Mouse (Mus musculus) liver, adult 2 months (tissue): ENCODE data around the gene Nit2. TPM values are rescaled to one million over a fixed set of nuclear protein-coding genes. Genes with fewer than 3 reads are reported as not detected.
A peak's percentile ranks its signal among the peaks of the same experiment; 100 is the strongest.

ENCODE experiments used
- DNase-seq: peaks from one replicate; pipeline ENCODE4 v3.0.0-alpha.2; 2011; ENCODE audit warnings: low read depth, low spot score; ENCODE audit errors: extremely low read depth
- H3K27ac ChIP-seq: fragments of 200-500 bp; replicated peaks from 2 replicates; pipeline ENCODE4 v1.5.1; 2012; ENCODE audit warnings: low read depth, mild to moderate bottlenecking, control low read depth, inconsistent platforms, low read length; ENCODE audit not compliant: insufficient read depth
- H3K27me3 ChIP-seq: fragments of 200-500 bp; 2 replicates; pipeline ENCODE4 v1.6.1; 2012; ENCODE audit warnings: mild to moderate bottlenecking, moderate library complexity, low read length, inconsistent platforms; ENCODE audit not compliant: control insufficient read depth, insufficient read depth
- H3K36me3 ChIP-seq: fragments of 200-500 bp; 2 replicates; pipeline ENCODE4 v1.6.1; 2012; ENCODE audit warnings: low read length, inconsistent platforms; ENCODE audit not compliant: control insufficient read depth, insufficient read depth
- H3K4me1 ChIP-seq: fragments of 200-500 bp; 2 replicates; pipeline ENCODE4 v1.6.1; 2011; ENCODE audit warnings: low read length; ENCODE audit not compliant: control insufficient read depth, insufficient read depth
- H3K4me3 ChIP-seq: fragments of 200-500 bp; 2 replicates; pipeline ENCODE4 v1.5.1; 2011; ENCODE audit warnings: low read depth, mild to moderate bottlenecking, control low read depth, low read length, moderate library complexity; ENCODE audit not compliant: insufficient read depth
- H3K79me2 ChIP-seq: fragments of 200-500 bp; 2 replicates; pipeline ENCODE4 v1.6.1; 2012; ENCODE audit warnings: inconsistent platforms, mild to moderate bottlenecking, low read length, moderate library complexity; ENCODE audit not compliant: control insufficient read depth, insufficient read depth
- H3K9ac ChIP-seq: fragments of 200-500 bp; 2 replicates; pipeline ENCODE4 v1.6.1; 2012; ENCODE audit warnings: low read depth, mild to moderate bottlenecking, control low read depth, inconsistent platforms, low read length
- CTCF ChIP-seq: fragments of 200-500 bp; IDR thresholded peaks from 2 replicates; pipeline ENCODE4 v1.5.1; 2011; ENCODE audit warnings: low read depth, low read length, control low read depth
- POLR2A ChIP-seq: fragments of 200-500 bp; IDR thresholded peaks from 2 replicates; pipeline ENCODE4 v1.6.1; 2011; ENCODE audit warnings: low read length, control low read depth; ENCODE audit not compliant: insufficient read depth; ENCODE audit errors: extremely low read depth
- WGBS: fragments of 180-500 bp; shearing (Covaris S2); methylation state at CpG from one replicate; pipeline ENCODE4 v1.1.7; 2018; 5-methylcytosine and 5-hydroxymethylcytosine counted together
- polyA plus RNA-seq: library from polyadenylated mRNA; depleted of rRNA; stranded (reverse); fragments of >200 nt; gene quantifications from 2 replicates; pipeline ENCODE4 v1.2.3, GENCODE M21; 2012; rRNA removed
- total RNA-seq: library from RNA; depleted of rRNA; stranded (reverse); fragments of >200 nt; gene quantifications from 2 replicates; pipeline ENCODE4 v1.2.3, GENCODE M21; 2014; rRNA removed

Nit2 gene
- total RNA-seq = 260 and 288 TPM in 2 replicates
- 172 and 195 TPM in 2 replicates for polyA plus RNA-seq

DNA sequence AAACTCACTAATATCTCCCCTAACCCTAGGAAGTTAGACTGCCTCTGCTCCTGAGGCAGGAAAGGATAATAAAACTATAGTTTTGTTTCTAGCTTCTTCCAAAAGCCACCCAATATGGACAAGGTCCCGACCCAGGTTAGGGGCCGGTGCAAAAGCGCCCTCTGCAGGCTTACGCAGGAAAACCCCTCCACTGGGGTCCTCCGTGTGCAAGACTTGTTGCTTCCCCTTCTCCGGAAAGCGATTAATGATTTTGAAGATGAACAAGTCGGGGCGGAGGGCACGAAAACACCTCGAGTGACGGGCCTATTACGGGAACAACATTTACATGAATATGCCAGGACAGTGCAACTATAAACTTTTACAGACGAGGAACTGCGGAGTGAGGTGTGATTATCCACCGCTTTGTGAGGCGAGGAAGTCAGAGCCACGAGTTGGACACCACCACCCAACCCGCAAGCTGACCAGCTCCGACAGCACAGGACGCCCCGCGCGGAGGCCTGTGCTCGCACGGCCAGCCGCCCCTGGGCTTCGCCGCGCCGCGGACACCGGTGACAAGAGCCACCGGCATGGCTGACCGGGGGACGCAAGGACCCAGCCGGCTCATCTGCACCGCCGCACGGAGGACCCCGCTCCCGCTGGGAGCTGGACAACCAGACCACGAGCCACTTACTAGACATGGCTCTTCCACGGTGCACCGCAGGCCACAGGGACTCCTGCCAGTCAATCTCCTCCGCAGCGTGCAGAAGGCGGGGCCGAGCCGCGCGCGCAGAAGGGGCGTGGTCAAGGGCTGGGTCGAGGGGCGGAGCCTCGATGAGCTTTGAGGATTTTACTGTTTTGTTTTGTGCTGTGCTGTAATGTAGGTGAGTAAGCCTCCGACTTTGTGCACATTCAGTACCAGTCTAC lies at the start of gene Nit2:
Gene Nit2 (minus strand): TSS at position 731 of the 903 bp plus-strand sequence.
- Histone ChIP-seq H3K9ac (peak within 1 kb of the TSS; percentile 95), H3K4me3 (peak within 1 kb of the TSS; percentile 87), H3K27ac (peak within 1 kb of the TSS; percentile 97), H3K27me3 (no peaks in the 10 kb centered on the region), H3K4me1 (peaks cover 26% of the 10 kb centered on the region), H3K36me3 (peaks cover 18% of the 10 kb centered on the region), H3K79me2 (peaks cover 18% of the 10 kb centered on the region)
- TF ChIP-seq CTCF = peak; percentile 90
- peak; percentile 91 for TF ChIP-seq POLR2A
- under 1% methylated on average over 58 of the region's 58 CpGs for WGBS
- DNase-seq = peak; percentile 78

DNA sequence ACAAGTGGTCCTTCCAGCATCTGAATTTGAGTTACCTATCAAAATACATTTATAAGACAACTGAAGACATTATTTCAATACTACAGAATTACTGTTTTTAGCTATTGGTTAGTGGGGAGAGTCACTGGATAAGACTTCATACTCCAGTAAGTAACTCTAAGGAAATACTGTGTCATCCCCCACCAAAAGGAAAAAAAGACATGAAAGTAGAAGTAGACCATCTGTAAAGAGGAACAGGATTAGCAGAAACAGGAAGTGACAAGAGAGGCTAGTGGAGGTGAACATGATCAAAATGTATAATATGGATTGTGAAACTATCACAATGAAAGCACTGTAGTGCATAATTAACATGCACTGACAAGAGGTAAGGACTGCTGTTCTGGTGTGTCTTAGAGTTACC lies 48.8 kb upstream of the Nit2 start:
- Histone ChIP-seq H3K4me3 (no peak overlapping the region), H3K79me2 (0 out of 2 replicates have a peak, but pooled peaks cover 2% of the 10 kb centered on the region), H3K9ac (no peak overlapping the region), H3K4me1 (no peaks in the 10 kb centered on the region), H3K27ac (no peak overlapping the region), H3K36me3 (peaks cover 30% of the 10 kb centered on the region), H3K27me3 (no peaks in the 10 kb centered on the region)
- DNase-seq = peak; percentile 20
- no peak for TF ChIP-seq POLR2A
- no peak for TF ChIP-seq CTCF

DNA sequence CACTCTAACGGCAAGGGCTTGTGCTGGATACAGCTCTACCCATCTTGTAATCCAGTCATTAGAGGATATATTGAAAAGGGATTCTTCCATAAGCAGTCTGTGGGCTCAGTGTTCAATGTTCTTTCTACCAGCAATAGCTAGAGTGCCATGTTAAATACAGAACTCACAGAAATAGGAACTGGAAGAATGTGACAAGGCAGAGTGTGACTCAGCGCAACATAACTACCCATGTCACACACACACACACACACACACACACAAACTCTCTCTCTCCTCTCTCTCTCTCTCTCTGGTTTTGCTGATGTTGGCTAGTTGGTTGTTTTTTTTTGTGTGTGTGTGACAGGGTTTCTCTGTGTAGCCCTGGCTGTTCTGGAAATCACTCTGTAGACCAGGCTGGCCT lies 43.9 kb upstream of the Nit2 start:
- no peaks in the 10 kb centered on the region for H3K4me1 ChIP-seq
- H3K4me3 ChIP-seq = no peak overlapping the region
- no peaks in the 10 kb centered on the region for H3K27me3 ChIP-seq
- no peak overlapping the region for H3K9ac ChIP-seq
- WGBS = 94% methylated on average over 2 of the region's 2 CpGs
- TF ChIP-seq CTCF (no peak), POLR2A (no peak)
- no peaks in the 10 kb centered on the region for H3K79me2 ChIP-seq
- no peak for DNase-seq
- H3K27ac ChIP-seq = no peak overlapping the region
- peaks cover 41% of the 10 kb centered on the region for H3K36me3 ChIP-seq

DNA sequence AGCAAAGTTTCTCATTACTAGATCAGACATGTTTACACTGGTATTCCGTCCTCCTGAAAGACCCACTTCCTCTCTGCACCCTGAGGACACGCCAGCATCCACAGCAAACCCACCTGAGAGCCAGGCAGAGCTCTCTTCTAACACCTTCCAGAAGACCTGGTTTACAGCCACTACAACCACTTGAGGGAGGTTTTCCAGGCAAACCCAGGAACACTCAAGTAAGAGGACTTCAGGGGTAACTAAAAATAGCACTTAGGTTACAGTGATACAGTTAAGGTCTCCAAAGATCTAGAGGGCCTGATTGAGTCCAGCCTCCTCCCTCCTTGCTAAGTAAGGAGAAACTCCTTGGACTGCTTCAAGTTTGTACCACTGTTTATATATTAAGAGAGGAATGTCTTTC lies 41.2 kb upstream of the Nit2 start:
- no peak for DNase-seq
- no peak for TF ChIP-seq CTCF
- no peak for TF ChIP-seq POLR2A
- Histone ChIP-seq H3K27ac (no peak overlapping the region), H3K27me3 (no peaks in the 10 kb centered on the region), H3K9ac (no peak overlapping the region), H3K79me2 (no peaks in the 10 kb centered on the region), H3K4me3 (no peak overlapping the region), H3K36me3 (peaks cover 37% of the 10 kb centered on the region), H3K4me1 (no peaks in the 10 kb centered on the region)
- 92% methylated on average over 2 of the region's 2 CpGs for whole genome bisulfite sequencing

DNA sequence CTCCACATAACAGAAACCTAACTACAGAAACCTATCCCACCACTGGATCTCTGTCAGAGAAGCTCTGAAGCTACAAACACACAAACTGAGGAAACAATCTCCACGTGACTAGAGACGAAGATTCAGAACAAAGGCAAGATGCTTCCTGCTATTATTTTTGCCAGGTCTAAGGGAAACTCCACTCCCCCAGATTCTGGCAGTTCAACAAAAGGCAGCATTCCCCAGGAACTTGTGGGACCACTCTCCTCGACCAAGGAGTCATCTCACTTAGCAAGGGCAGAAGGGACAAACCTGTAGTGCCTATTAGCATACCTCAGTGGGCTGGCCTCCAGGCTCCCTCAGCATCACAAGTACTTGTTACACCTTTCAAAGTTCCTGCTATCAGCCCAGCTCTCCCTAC lies 30.1 kb upstream of the Nit2 start:
- Histone ChIP-seq H3K27ac (no peak overlapping the region), H3K27me3 (no peaks in the 10 kb centered on the region), H3K4me1 (no peaks in the 10 kb centered on the region), H3K36me3 (peaks cover 36% of the 10 kb centered on the region), H3K4me3 (no peak overlapping the region), H3K79me2 (no peaks in the 10 kb centered on the region; the same call in 1 of the 2 replicates), H3K9ac (no peak overlapping the region)
- TF ChIP-seq POLR2A (no peak), CTCF (no peak)
- 67% methylated on average over 3 of the region's 3 CpGs for WGBS
- DNase-seq = no peak

DNA sequence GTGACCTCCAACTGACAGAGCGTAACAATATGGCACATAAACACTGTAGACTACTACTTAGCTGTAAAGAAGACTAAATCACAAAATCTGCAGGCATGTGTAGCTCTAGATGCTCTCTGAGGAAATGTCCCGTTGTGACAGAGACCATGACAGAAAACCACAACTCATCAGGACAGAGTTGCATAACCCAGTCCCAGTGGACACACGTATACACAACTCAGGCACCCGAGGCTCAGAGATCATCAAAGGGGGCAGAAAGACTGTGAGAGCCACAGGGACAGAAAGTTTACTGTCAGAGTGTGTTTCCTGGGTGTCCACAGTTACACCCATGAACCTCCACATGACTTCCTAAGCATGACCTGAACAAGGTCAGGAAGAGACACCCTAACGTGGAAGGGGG lies 29.4 kb upstream of the Nit2 start:
- WGBS = 70% methylated on average over 5 of the region's 5 CpGs
- no peak for DNase-seq
- Histone ChIP-seq H3K4me3 (no peak overlapping the region), H3K9ac (no peak overlapping the region), H3K27ac (no peak overlapping the region), H3K36me3 (peaks cover 42% of the 10 kb centered on the region), H3K4me1 (no peaks in the 10 kb centered on the region), H3K27me3 (no peaks in the 10 kb centered on the region), H3K79me2 (no peaks in the 10 kb centered on the region; the same call in 1 of the 2 replicates)
- no peak for TF ChIP-seq POLR2A
- no peak for TF ChIP-seq CTCF
